Mouse (Mus musculus) limb, embryonic 12.5 days (tissue): ENCODE measurements around the gene Gm17606. TPM values are rescaled to one million over a fixed set of nuclear protein-coding genes. Genes with fewer than 3 reads are reported as not detected.
"Not testable (repeated sequence)": the region's sequence is repeated elsewhere in the genome, so short reads cannot be mapped to it uniquely, and the experiment has no call there.

Experiments
- ATAC-seq: fragments of 200-750 bp; cut with Nextera tagmentation; 2 replicates; pipeline ENCODE4 v1.8.0; 2017; ENCODE audit warnings: low read depth, moderate TSS enrichment; ENCODE audit not compliant: insufficient number of reproducible peaks, insufficient read depth, low FRiP score, low TSS enrichment
- H3K27ac ChIP-seq: fragments of 300-500 bp; sonication (generic); 2 replicates; pipeline ENCODE4 v1.5.1; 2016; ENCODE audit warnings: mild to moderate bottlenecking, moderate library complexity
- H3K27me3 ChIP-seq: fragments of 300-500 bp; sonication (generic); 2 replicates; pipeline ENCODE4 v1.6.1; 2016; ENCODE audit warnings: mild to moderate bottlenecking, moderate library complexity
- H3K36me3 ChIP-seq: fragments of 300-500 bp; sonication (generic); 2 replicates; pipeline ENCODE4 v1.6.1; 2016; ENCODE audit warnings: mild to moderate bottlenecking, moderate library complexity
- H3K4me1 ChIP-seq: fragments of 300-500 bp; sonication (generic); replicated peaks from 2 replicates; pipeline ENCODE4 v1.6.1; 2016
- H3K4me2 ChIP-seq: fragments of 300-500 bp; sonication (generic); 2 replicates; pipeline ENCODE4 v1.6.1; 2016; ENCODE audit warnings: mild to moderate bottlenecking, moderate library complexity
- H3K4me3 ChIP-seq: fragments of 300-500 bp; sonication (generic); replicated peaks from 2 replicates; pipeline ENCODE4 v1.5.1; 2016; ENCODE audit warnings: mild to moderate bottlenecking
- H3K9ac ChIP-seq: fragments of 300-500 bp; sonication (generic); replicated peaks from 2 replicates; pipeline ENCODE4 v1.6.1; 2016; ENCODE audit warnings: mild to moderate bottlenecking, moderate library complexity
- H3K9me3 ChIP-seq: fragments of 300-500 bp; sonication (generic); 2 replicates; pipeline ENCODE4 v1.6.1; 2016; ENCODE audit warnings: mild to moderate bottlenecking, moderate library complexity
- WGBS: fragments of 180-500 bp; shearing (Covaris S2); methylation state at CpG from one replicate; pipeline ENCODE4 v1.1.7; 2016; 5-methylcytosine and 5-hydroxymethylcytosine counted together
- polyA plus RNA-seq: library from polyadenylated mRNA; unstranded; fragments of >200 nt; fragmentation: Nextera tagmentation; extraction: Ambion mirVana; gene quantifications from 2 replicates; pipeline ENCODE4 v1.2.1, GENCODE M21; 2016

Gene Gm17606
- polyA plus RNA-seq, 1 experiment from 2014 or later = not detected

DNA sequence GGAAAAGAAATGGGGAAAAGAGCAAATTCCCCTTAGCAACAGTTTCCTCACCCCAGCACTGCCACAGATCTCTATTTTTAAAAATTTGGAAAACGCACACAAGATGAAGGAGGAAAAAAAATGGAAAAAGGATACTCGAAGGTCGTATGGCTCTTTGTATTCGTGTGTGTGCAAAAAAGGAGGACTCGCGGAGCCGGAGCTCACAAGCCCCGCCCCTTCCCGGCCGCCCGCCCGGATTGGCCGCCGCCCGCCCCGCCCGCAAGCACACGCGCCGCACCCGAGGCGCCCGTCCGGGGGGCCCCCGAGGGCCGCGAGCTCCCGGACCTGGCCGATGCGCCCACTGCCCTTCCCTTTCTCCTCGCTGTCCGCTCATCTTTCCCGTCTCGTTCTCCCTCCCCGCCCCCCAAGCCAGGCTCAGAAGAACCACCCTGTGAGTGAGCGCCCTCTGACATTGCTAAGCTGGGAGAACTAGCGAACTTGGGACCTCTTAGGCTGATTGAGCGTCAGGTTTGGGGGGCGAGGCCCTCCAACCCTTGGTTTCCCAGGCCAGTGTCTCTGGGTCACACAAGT, 34.9 kb upstream of the Gm17606 start, which contains the start of gene 4931414P19Rik:
4931414P19Rik (minus strand) TSS at position 242 of the 570 bp plus-strand sequence.
- Histone ChIP-seq H3K36me3 (peaks cover 9% of the 10 kb centered on the region; the same call in 1 of the 2 replicates), H3K27ac (peak within 1 kb of the TSS; percentile 93), H3K4me1 (peaks cover 25% of the 10 kb centered on the region), H3K9me3 (no peaks in the 10 kb centered on the region), H3K4me2 (peak within 1 kb of the TSS; percentile 63), H3K9ac (peak within 1 kb of the TSS; percentile 63), H3K27me3 (no peaks in the 10 kb centered on the region), H3K4me3 (peak within 1 kb of the TSS; percentile 55)
- no peak for ATAC-seq
- under 1% methylated on average over 39 of the region's 39 CpGs for WGBS

- Histone ChIP-seq H3K4me2 (no peak overlapping the region), H3K36me3 (peaks cover 20% of the 10 kb centered on the region; the same call in 1 of the 2 replicates), H3K9ac (no peak overlapping the region), H3K27me3 (no peaks in the 10 kb centered on the region), H3K27ac (no peak overlapping the region), H3K4me1 (peaks cover 25% of the 10 kb centered on the region), H3K9me3 (no peaks in the 10 kb centered on the region), H3K4me3 (no peak overlapping the region)
- ATAC-seq = no peak
- 56% methylated on average over 8 of the region's 8 CpGs for WGBS
These were observed 33.5 kb upstream of the Gm17606 start for GRCm38 (mm10) chr14:54607226-54607625.

DNA sequence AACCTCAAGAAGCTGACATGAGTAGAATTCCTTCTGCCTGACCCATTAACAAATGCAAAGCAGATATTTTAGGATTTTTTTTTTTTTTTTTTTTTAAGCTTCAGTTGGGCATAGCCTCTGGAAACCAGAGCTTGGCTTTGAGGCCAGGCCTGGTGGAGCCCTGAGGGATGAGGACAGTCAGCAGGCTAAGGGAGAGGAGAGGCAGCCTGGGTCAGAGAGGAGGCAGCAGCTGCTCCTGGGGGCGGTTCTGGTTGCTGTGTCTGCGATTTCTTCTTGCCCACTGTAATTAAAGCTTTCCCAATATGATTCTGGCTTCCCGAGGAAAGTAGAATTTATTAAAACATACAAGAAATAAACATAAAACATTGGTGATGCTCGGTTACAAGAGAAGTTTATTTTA, 31.5 kb upstream of the Gm17606 start:
- no peak overlapping the region for H3K27ac ChIP-seq
- H3K36me3 ChIP-seq = peaks cover 34% of the 10 kb centered on the region
- H3K9me3 ChIP-seq = no peaks in the 10 kb centered on the region
- H3K4me3 ChIP-seq = no peak overlapping the region
- no peak overlapping the region for H3K9ac ChIP-seq
- ATAC-seq = no peak
- H3K4me2 ChIP-seq = no peak overlapping the region
- 74% methylated on average over 4 of the region's 4 CpGs for WGBS
- no peaks in the 10 kb centered on the region for H3K27me3 ChIP-seq
- H3K4me1 ChIP-seq = peaks cover 13% of the 10 kb centered on the region

GRCm38 (mm10) chr14:54609962-54610361, 30.8 kb upstream of the Gm17606 start:
- Histone ChIP-seq H3K4me1 (0 out of 2 replicates have a peak, but pooled peaks cover 6% of the 10 kb centered on the region), H3K9ac (no peak overlapping the region), H3K4me2 (no peak overlapping the region), H3K27ac (no peak overlapping the region), H3K9me3 (no peaks in the 10 kb centered on the region), H3K27me3 (no peaks in the 10 kb centered on the region), H3K4me3 (no peak overlapping the region), H3K36me3 (peaks cover 41% of the 10 kb centered on the region)
- ATAC-seq = no peak
- 84% methylated on average over 4 of the region's 4 CpGs for WGBS

GRCm38 (mm10) chr14:54610648-54611047, 30.1 kb upstream of the Gm17606 start:
- no peak overlapping the region for H3K9ac ChIP-seq
- H3K27ac ChIP-seq = no peak overlapping the region
- H3K4me1 ChIP-seq = 0 out of 2 replicates have a peak, but pooled peaks cover 3% of the 10 kb centered on the region
- no peaks in the 10 kb centered on the region for H3K27me3 ChIP-seq
- 77% methylated on average over 6 of the region's 6 CpGs for WGBS
- no peaks in the 10 kb centered on the region for H3K9me3 ChIP-seq
- H3K4me2 ChIP-seq = no peak overlapping the region
- no peak overlapping the region for H3K4me3 ChIP-seq
- peaks cover 48% of the 10 kb centered on the region for H3K36me3 ChIP-seq
- ATAC-seq = no peak

DNA sequence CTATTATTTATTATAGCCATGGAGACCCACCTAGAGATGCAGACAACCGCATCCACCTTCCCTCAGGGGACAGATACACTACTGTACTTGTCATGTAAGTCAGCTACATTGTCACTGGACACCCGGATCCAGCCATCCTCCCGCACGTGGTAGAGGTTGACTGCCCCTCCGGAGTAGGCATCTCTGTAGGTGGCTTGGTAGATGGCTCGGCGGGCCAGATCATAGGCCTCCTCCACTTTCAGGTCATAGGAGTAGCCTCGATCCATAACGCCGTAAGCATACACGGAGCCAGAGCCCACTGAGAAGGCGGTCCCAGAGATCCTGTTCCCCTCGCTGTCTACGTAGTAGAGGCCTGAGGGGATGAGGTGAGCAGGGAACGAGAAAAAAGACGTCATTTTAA, 26.6 kb upstream of the Gm17606 start:
- not testable (repeated sequence) for H3K4me2 ChIP-seq, H3K27me3 ChIP-seq, H3K9me3 ChIP-seq, ATAC-seq, H3K4me3 ChIP-seq, H3K27ac ChIP-seq, H3K9ac ChIP-seq
- WGBS = 96% methylated on average over 16 of the region's 16 CpGs
- Histone ChIP-seq H3K36me3 (peaks cover 57% of the 10 kb centered on the region), H3K4me1 (peaks cover 12% of the 10 kb centered on the region)

- WGBS = 94% methylated on average over 16 of the region's 16 CpGs
- H3K4me3 ChIP-seq = peak overlapping the region; percentile 83; the same call in 1 of the 2 replicates
- H3K4me2 ChIP-seq = peak overlapping the region; percentile 68
- no peak overlapping the region for H3K27ac ChIP-seq
- no peaks in the 10 kb centered on the region for H3K9me3 ChIP-seq
- ATAC-seq = no peak
- H3K27me3 ChIP-seq = no peaks in the 10 kb centered on the region
- no peak overlapping the region for H3K9ac ChIP-seq
- peaks cover 12% of the 10 kb centered on the region for H3K4me1 ChIP-seq
- H3K36me3 ChIP-seq = peaks cover 44% of the 10 kb centered on the region
These were observed 24.4 kb upstream of the Gm17606 start for GRCm38 (mm10) chr14:54616226-54616825.

- Histone ChIP-seq H3K27me3 (no peaks in the 10 kb centered on the region), H3K27ac (peak overlapping the region; percentile 86), H3K4me2 (peak overlapping the region; percentile 68), H3K36me3 (peaks cover 37% of the 10 kb centered on the region), H3K9me3 (no peaks in the 10 kb centered on the region), H3K4me1 (peaks cover 12% of the 10 kb centered on the region), H3K9ac (peak overlapping the region; percentile 89), H3K4me3 (peak overlapping the region; percentile 83)
- WGBS = 2% methylated on average over 38 of the region's 38 CpGs
- ATAC-seq = peak; percentile 34; the same call in 1 of the 2 replicates
These were observed 23.4 kb upstream of the Gm17606 start for GRCm38 (mm10) chr14:54617152-54617896.

DNA sequence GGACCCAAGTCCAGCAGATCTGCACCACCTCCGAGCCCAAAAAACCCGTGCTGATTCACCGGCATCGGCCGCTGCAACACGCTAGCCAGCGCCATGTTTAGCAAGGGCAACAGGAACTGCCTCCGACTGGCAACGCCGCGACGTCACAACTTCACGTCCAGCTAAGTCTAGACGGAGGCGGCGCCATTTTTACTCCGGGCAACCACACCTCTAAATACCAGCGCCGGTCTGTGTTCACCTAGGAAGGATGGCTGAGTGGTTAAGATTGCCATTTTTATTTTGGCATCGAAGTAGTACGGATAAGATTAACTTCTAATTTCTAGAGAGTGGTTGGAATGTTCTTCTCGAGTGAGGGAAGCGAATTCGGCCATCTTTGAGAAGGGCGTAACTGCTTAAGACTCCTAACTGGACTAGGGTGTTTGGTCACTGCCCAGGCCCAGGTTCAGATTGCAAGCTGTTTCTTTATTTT, 22.8 kb upstream of the Gm17606 start, which contains the start of gene Psmb5:
Psmb5 (minus strand) TSS at position 126 of the 469 bp plus-strand sequence.
- H3K36me3 ChIP-seq = peaks cover 31% of the 10 kb centered on the region
- peaks cover 12% of the 10 kb centered on the region for H3K4me1 ChIP-seq
- H3K4me3 ChIP-seq = peak within 1 kb of the TSS; percentile 83
- no peaks in the 10 kb centered on the region for H3K27me3 ChIP-seq
- peak within 1 kb of the TSS; percentile 68 for H3K4me2 ChIP-seq
- H3K9ac ChIP-seq = peak within 1 kb of the TSS; percentile 89
- peak; percentile 81; the same call in 1 of the 2 replicates for ATAC-seq
- H3K9me3 ChIP-seq = no peaks in the 10 kb centered on the region
- peak within 1 kb of the TSS; percentile 86 for H3K27ac ChIP-seq
- WGBS = under 1% methylated on average over 25 of the region's 25 CpGs

- WGBS = 75% methylated on average over 1 of the region's 1 CpGs
- peaks cover 5% of the 10 kb centered on the region for H3K36me3 ChIP-seq
- no peak for ATAC-seq
- H3K4me1 ChIP-seq = peaks cover 10% of the 10 kb centered on the region
- H3K9ac ChIP-seq = no peak within 1 kb of the TSS
- no peak within 1 kb of the TSS for H3K4me2 ChIP-seq
- H3K27me3 ChIP-seq = 0 out of 2 replicates have a peak, but pooled peaks cover 6% of the 10 kb centered on the region
- H3K27ac ChIP-seq = no peak within 1 kb of the TSS
- no peaks in the 10 kb centered on the region for H3K9me3 ChIP-seq
- no peak within 1 kb of the TSS for H3K4me3 ChIP-seq
These were observed 19.6 kb upstream of the Gm17606 start, which contains the start of gene Psmb11 for GRCm38 (mm10) chr14:54621133-54621532. TSS of gene Psmb11 (plus strand) at chr14:54621433.

DNA sequence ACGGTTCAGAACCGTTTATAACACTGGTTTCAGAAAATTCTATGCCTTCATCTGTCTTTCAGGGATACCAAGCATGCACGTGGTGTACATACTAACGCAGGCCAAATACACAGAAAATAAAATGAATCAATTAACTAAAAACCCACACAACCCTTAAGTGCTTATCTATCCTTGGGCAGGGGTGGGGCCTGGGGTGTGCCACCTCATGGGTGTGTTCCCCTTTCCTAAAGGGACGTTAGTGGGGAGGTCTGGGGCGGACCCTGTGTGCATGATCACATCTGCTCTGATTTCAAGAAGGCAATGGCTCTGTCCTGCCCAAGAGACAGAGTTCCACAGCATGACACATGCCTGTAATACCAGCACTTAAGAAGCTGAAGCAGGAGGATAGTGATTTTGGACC, 17.4 kb upstream of the Gm17606 start:
- no peaks in the 10 kb centered on the region for H3K36me3 ChIP-seq
- 0 out of 2 replicates have a peak, but pooled peaks cover 6% of the 10 kb centered on the region for H3K27me3 ChIP-seq
- H3K4me1 ChIP-seq = no peaks in the 10 kb centered on the region
- H3K4me3 ChIP-seq = no peak overlapping the region
- WGBS = 84% methylated on average over 6 of the region's 6 CpGs
- no peak overlapping the region for H3K9ac ChIP-seq
- no peaks in the 10 kb centered on the region for H3K9me3 ChIP-seq
- no peak for ATAC-seq
- no peak overlapping the region for H3K4me2 ChIP-seq
- H3K27ac ChIP-seq = no peak overlapping the region
